Mouse (Mus musculus): ENCODE measurements around the gene Htr6. TPM values are rescaled to one million over a fixed set of nuclear protein-coding genes. Genes with fewer than 3 reads are reported as not detected.

Htr6 gene
- total RNA-seq, 2 experiments from 2014 or later, result 6.5 to 7.6 TPM

DNA sequence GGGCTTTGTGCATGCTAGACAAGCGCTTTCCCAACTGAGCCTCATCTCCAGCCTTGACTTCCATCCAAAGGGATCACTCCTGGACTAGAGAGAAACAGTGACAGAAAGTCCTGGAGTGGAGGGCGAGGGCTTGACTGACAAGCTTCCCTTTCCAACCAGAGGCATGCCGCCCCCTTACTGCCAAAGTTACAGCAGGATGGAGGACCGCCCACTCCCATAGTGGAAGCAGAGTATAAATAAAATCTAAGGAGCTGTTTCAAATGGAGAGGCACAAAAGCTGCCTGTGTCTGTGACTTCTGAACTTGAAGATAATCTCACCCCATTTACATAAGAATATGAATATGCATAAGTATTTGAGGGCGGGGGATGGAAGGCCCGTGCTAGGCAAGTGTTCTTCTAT, 26.9 kb downstream of the Htr6 start:
- DNase-seq (ENCODE audit: low spot score in 2 of 2), result no peak

DNA sequence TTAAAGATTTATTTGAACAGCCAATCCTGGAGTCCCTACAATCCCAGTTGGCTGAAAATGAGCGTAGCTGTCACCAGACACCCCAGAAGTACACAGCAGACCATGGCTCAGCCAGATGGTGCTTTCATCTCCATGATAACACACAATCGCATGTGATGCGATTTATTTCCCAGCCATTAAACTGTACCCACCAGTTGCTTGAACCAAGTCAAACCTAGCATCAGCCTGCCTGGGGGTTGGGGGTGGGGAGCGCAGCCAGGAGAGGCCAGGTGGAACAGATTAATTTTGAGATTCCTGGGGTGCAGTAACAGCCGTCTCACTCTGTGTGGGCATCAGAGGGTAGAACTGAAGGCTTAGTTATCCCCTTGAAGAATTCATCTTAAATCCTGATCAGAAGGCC, 29.0 kb downstream of the Htr6 start:
- DNase-seq (ENCODE audit: low spot score in 2 of 2), result peak; percentile 39 to 67

DNA sequence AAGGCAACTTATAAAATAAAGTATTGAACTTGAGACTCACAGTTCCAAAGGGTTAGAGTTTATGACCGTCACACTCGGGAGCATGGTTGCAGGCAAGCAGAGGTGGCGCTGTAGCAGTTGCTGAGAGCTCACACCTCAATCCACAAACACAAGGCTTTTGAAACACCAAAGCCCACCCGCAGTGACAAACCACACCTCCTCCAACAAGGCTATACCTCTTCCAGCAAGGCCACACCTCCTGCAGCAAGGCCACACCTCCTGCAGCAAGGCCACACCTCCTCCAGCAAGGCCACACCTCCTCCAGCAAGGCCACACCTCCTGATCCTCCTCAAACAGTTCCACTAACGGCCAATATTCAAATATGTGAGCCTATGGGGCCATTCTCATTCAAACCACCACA, 30.8 kb downstream of the Htr6 start:
- no peak for DNase-seq (ENCODE audit: low spot score in 2 of 2)

DNA sequence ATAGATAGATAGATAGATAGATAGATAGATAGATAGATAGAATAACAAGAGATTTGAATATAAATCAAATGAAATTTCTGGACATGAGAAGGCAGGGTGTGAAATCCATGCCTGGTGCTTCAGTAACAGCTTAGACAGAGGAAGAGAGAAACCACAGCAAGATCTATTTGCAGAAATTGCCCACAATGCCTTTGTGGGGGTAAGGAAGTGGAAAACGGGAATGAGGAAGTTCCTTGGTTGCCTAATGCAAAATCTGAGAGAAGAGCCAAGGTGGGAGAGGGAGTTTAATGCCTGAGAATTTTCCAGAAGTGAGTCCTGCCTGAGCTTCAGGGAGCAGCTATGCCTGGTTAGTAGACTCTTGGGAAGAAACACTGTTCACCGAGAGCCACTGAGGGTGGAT, 31.8 kb downstream of the Htr6 start:
- no peak for DNase-seq (ENCODE audit: low spot score in 2 of 2)

DNA sequence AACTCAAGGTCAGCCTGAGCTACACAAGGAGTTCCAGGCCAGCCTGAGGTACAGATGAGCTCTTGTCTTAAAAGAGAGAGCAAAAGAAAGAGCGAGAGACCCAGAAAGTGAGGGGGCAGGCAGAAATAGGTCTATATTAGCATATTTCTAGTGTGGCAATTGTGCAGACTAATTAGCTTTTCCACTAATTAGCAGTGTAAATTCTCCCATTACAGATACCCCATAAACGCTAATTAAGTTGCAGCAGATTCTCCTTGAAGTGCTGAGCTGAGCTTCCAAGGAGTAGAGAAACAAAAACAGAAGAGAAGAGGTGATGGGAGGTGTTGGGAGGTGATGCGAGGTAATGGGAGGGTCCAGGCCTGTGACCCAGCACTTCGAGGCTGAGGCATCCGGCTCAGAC, 32.8 kb downstream of the Htr6 start:
- no peak for DNase-seq (ENCODE audit: low spot score in 2 of 2)

DNA sequence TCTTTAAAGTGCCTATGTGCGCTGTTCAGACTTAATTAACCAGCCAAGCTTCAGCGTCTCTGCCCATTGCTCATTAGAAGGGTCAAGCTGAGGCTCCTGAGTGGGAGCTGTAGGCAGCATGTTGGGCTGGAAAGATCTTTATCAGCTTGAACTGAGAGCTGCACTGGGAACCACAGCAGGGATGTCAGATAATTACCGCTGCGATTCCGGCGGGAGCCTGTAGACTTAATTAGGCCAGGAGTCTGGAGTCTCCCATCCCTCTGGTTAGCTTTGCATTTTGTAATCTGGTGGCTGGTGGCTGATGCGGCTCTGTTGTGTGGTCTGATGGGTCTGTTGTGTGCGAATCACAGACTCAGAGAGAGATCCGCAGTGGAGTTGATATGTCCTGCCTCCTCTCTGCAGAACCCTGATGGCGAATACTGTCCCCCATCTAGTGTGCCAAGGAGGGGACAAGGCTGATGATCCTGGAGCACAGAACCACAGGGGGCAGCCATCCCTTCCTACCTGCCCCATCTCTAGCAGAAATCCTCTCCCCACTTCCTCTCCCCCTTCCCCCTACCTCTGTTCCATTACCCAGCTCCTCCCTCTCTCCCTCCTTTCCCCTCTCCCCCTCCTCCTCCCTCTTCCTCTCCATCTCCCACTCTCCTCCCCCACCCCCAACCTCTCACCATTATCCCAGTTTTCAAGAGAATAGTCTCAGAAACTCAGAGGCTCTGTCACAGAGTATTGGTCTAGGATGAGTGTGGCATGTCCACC, 35.1 kb downstream of the Htr6 start:
- no peak for DNase-seq (ENCODE audit: low spot score in 2 of 2)

DNA sequence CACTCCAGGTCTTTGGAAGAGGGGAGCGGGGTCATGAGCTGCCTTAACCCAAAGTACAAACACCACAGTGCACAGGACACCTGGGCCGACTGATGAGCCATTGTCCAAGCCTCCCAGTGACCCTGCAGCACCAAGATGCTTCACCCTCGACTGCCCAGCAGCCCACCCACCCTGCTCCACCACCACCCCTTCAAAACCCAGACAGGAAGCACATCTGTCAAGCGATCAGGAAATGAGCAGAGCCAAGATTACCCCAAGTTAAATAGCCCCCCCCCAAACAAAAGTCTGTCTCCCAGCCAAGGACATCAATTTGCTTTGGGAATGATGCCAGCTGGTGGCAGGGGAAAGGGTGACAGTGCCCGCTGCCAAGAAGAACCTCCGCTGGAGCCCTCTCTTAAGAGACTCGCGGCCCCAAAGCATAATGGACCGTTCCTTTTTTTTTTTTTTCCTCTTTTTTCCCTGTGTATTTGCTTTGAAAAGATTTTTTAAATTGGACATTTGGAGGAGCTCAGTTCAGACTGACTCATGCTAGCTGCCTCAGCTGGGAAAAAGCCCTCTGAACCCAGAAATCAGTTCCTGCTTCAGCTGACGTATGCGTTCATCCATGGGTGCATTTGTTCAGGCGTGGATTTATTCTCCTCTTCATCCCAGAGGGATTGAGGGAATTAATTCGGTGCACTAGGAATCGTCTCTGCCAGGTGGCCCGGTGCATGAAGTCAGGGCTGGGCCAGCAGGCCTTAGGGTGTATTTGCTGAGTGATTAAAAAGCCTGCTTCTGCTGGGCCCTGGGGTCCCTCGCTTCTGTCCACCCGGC, 37.4 kb downstream of the Htr6 start:
- no peak for DNase-seq (ENCODE audit: low spot score in 2 of 2)

DNA sequence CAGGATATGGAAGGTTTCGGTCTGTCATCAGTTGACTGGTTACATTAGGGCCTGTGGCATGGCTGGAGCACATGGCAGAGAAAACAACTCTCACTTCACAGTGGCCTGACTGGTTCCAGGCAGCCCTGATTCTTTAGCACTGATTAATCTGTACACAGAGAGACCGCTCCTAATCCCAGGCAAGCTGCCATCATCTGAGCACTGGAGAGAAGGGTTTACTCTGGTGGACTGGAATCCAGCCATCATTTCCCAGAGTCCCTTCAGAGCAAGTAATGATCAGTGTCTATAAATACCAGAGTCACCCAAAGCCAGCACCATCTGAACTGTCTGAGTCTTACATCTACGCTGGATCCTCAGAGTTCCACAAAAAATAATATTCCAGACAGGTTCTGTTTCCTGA, 39.6 kb downstream of the Htr6 start:
- peak in 1 of 2 experiments; percentile 73 for DNase-seq (ENCODE audit: low spot score in 2 of 2)

DNA sequence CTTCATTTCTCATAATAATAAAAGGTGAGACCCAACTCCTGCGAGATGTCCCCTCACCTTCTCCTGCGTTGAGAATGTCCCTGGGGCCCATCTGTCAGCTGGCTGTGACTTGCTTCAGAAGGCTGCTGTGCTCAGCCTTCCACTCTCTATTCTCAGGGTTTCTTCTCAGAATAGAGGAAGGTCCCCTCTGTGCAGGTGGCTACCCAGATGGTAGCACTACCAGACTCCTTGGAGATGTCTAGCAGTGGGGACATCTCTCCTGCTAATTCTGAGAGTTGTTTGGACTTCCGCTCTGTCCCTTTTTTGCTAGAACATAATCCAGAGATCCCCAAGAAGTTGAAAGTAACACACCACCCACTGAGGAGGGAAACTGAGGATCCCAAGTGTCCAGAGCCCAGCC, 40.4 kb downstream of the Htr6 start:
- DNase-seq (ENCODE audit: low spot score in 2 of 2), result no peak

DNA sequence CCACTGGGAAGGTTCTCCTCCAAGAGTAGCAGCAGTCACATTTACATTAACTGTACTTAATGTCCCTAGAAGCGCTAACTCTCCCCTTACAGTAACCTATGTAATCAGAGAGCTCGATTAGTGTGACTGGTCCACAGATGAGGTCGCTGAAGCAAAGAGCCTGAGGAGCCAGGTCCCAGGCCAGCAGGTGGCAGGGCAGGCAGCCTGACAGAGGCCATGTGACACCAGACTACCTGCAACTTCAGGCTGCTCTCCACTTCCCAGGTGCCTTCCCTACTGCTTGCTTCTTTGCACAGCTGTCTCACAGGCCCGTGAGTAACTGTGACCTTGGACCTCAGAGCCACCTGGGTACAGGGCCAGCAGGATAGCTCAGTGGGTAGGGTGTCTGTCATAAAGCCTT, 40.8 kb downstream of the Htr6 start:
- no peak for DNase-seq (ENCODE audit: low spot score in 2 of 2)

DNA sequence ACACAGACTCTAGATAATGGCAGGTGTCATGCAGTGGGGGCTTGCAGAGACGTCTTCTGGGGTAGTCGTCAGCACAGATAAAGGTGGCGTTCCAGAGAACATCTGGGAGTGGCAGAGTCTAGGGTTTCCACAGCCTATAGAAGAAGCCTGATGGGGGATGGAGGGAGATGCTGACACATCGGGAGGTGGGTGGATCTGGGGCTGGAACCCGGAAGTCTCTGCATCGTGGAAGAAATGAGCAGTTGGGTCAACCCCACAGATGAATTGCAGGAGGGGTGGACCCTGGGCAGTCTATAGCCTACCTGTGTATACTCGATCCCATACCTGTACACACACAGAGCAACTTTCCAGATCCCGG, 41.4 kb downstream of the Htr6 start:
- DNase-seq (ENCODE audit: low spot score in 2 of 2), result no peak

DNA sequence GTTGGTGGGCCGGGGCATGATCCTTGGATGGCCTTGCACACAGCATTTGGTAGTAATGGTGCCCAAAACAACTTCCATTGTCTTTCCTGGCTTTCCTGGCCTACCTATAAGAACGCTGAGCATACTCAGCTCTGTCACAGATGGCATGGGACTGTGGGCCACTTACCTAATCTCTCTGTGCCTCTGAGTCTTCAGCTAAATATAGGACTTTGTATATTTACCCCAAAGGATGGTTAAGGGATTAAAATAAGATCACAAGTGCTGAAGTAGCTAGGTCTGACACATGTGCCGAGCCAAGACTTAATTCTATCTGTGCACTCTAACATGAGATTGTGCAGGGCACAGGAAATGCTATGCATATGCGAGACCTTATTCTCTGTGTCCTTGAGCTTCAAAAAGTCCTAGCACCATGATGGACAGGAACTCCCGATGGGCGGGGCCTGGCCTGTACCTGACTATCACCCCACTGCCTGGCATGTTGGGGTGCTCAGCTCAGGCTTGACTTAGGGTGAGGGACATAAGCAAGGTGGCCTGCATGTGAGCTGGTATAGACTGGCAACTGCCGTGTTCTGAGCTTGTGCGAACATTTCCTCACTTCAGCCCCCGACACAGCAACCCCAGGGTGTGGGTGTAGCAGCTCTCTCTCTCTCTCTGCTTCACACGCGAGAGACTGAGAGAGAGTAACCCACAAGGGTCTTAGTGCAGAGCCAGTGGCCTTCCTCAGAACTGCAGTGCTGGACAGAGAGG, 41.9 kb downstream of the Htr6 start:
- no peak for DNase-seq (ENCODE audit: low spot score in 2 of 2)

DNA sequence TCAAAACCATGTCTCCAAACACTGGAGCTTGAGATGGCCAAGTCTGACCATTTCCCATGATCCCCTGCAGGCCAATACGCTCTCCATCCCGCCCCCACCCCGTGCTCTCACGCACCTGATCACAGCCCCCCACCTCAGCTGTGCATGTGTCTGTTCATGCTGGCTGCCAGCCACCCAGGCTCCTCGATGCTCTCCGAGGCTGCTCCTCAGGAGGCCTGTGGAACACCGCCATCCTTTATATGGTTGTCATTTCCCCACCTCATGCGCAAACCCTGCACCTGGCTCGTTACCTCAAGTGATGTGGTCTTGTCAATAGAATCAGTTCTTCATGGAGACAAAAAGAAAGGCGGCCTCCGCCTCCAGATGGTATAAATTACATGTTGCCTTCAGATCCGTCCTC, 42.8 kb downstream of the Htr6 start:
- DNase-seq (ENCODE audit: low spot score in 2 of 2), result no peak

DNA sequence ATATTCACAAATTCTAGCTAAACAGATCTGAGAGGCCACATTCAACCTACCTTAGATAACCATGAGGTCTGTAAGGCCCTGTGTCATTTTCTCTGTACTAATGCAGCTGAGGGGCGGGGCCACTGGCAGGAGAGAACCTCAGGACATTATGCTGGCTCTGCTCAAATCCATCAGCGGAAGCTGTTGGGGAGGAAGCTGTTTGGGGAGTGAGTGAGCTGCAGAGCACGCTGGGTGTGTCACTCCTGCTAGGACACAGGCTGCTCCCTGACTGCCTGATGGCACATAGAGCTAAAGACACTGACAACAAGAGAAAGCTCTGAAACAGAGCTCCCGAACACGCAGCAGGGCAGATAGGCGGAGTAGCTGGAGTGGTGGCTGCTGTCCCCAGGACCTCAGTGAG, 44.7 kb downstream of the Htr6 start:
- no peak for DNase-seq (ENCODE audit: low spot score in 2 of 2)

DNA sequence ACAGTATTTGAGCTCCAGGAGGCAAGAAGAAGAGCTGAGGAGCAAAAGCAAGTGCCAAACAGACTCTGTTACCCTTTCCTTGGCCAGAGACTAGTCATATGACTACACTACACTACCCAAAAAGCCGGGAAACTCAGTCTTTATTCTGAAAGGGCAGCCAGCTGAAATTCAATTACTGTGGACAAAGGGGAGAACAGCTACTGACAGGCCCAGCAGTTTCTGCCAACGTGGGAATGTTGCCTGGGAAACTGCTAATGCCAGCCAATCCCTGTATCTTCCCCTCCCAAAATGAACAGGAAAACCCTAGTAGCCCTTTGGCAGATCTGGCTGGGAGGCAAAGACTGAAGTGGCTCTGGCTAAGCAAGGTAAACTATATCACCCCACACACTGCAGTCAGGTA, 51.0 kb downstream of the Htr6 start:
- DNase-seq (ENCODE audit: low spot score in 2 of 2), result peak; percentile 55 to 79

DNA sequence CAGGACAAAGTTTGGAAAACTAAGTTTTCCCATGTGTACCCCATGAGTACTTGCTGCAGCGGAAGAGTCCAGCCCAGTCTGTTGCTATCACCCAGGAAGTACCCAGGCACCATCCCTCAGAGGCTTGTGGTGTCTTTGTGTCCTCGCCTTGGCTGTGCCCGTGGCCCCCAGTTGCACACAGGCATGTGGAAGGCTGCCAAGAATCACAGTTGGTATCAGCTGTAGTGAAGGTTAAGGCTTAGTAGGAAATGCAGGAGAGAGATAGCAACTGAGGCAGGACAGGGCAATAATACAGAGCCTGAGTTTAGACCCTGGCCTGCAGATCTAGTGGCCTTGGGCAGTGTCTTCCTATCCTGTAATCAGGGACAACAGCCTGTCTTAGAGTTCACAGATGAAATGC, 55.0 kb downstream of the Htr6 start:
- no peak for DNase-seq (ENCODE audit: low spot score in 2 of 2)

DNA sequence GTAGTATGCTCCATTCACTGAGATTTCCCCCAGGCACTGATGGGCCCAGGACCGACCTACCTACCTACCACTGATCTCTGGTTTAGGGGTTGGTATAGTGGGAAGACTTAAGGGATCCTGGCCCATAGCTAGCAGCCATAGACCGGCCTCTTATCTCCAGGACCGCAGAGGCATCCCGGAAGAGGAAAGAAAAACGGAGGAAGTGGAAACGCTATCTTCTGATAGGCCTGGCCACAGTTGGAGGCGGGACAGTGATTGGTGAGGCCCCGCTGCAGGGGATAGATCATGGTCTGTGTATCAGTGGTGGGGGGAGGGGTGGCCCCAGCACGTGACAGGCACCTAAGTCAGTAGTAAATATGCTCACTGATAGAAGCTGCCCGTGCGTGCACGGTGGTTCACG, 56.0 kb downstream of the Htr6 start:
- no peak for DNase-seq (ENCODE audit: low spot score in 2 of 2)

DNA sequence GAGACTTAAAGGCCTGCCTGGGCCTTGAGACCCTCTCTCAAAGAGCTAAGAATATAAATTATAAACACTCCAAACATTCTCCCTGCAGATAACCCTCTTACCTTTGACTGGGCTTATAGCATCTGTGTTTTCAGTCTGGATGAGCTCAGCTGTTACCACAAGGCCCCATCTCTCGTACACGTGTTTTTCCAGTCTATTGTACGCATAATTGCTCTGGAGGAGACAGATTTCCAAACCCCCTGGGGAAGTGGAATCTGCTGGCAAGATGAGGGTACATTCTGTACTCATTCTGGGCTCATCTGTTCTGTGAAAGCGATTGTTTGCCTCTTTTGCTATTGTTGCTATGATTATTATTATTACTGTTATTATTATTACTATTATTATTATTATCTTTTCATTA, 56.4 kb downstream of the Htr6 start:
- no peak for DNase-seq (ENCODE audit: low spot score in 2 of 2)

DNA sequence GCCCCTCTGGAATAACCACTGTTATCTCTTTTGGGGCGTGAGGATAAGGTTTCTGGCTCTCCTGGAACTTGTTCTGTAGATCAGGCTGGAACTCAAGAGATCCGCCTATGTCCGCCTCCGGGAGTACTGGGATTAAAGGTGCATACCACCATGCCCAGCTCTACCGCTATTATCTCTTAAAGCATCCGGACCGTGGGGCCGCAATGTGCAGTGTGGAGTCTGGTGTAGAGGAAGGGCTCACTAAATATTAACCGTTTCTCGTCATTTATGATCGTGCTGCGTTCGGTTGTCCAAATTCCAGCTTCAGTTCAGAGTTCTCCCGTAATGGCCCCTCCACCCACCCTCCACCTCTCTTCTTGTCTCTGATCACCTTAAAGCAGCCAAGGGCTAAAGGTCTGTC, 57.0 kb downstream of the Htr6 start:
- DNase-seq (ENCODE audit: low spot score in 2 of 2), result no peak

DNA sequence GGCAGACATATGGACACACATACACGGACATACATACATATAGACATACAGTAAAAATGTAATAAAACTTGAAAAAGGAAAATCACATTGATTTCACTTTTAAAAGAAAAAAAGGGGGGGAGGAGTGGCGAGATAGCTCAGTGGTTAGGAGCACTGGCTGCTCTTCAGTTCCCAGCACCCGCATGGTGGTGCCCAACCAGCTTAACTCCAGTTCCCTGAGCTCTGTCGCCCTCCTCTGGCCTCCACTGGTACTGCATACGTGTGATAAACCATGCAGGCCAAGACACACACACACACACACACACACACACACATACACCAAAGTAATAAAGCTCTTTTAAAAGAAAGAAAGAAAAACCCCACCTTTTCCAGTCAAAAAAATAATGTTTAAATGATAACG, 60.6 kb downstream of the Htr6 start:
- no peak for DNase-seq (ENCODE audit: low spot score in 2 of 2)

DNA sequence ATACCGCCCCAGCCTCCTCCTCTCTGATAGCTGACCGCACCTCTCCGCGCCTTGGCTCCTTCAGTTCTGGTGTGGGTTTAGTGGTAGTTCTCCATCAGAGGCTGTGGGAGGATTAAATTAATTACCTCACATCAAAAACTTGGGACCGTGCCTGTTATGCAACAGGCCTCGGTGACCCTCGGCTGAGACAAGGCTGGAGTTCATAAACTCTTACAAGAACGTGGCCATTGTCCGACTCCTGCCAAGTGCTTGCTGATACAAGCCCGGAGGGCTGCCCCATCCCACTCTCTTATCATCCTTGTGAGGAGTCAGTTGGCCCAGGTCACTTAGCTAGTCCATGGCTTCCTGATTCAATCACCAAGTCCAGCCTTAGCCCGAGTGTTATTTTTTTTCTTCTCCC, 62.1 kb downstream of the Htr6 start:
- no peak for DNase-seq (ENCODE audit: low spot score in 2 of 2)

DNA sequence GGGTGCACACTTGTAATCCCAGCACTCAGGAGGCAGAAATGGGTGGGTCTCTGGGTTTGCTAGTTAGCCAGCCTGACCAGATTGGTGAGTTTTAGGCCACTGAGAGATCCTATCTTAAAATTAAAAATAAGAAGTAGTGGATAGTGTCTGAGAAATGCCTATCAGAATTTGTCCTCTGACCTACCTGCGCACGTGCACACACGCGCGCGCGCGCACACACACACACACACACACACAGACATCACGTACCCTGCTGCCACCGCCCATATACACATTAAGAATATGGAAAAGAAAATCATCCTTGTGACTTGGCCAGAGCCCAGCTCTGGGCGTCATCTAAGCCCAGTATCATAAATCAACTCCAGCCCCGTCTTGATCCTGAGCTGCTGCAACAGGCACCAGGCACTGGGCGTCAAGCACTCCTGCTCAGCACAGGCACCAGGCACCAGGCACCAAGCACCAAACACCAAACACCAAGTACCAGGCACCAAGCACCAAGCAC, 64.1 kb downstream of the Htr6 start:
- no peak for DNase-seq (ENCODE audit: low spot score in 2 of 2)
